Mouse (Mus musculus) stomach, postnatal 0 days (tissue): ENCODE measurements at regions not wholly inside any gene's neighbourhood (a gene's known extent, or its start where the extent isn't known, plus 50 kb on each side); places are given as distances from the start of the nearest gene placed in this dataset.

Experiments used
- CTCF ChIP-seq: IDR thresholded peaks from 2 replicates; pipeline ENCODE4 v1.5.1; 2016; ENCODE audit warnings: antibody characterized with exemption, low read depth, mild to moderate bottlenecking, moderate library complexity
- EP300 ChIP-seq: optimal IDR thresholded peaks from 2 replicates; pipeline ENCODE3; 2016; ENCODE audit warnings: antibody characterized with exemption

- TF ChIP-seq EP300 (no peak), CTCF (no peak)
These were observed 282.9 kb upstream of the Sash1 start for GRCm38 (mm10) chr10:9168725-9169124.
